Mouse (Mus musculus): ENCODE results near the gene Arap1. TPM values are rescaled to one million over a fixed set of nuclear protein-coding genes. Genes with fewer than 3 reads are reported as not detected.

The Arap1 gene
- polyA plus RNA-seq, 1 experiment from 2014 or later = 8.7 TPM

GRCm38 (mm10) chr7:101377741-101378262 is 29.9 kb downstream of the Arap1 start:
- Histone ChIP-seq H3K4me2 (ENCODE audit: low read length) (no peak overlapping the region; the same call in 1 of the 2 replicates), H3K27ac (replicated peaks; ENCODE audit: low read depth, low read length) (no peak overlapping the region), H3K27me3 (ENCODE audit: control insufficient read depth, insufficient read depth, low read length) (no peaks in the 10 kb centered on the region), H3K4me3 (replicated peaks; ENCODE audit: low read depth, low read length) (no peak overlapping the region), H3K36me3 (ENCODE audit: control insufficient read depth, insufficient read depth, low read length) (no peaks in the 10 kb centered on the region), H3K9ac (replicated peaks; ENCODE audit: low read length) (no peak overlapping the region), H3K4me1 (ENCODE audit: control insufficient read depth, insufficient read depth, low read length) (no peaks in the 10 kb centered on the region), H3K9me3 (ENCODE audit: control insufficient read depth, low read length) (no peaks in the 10 kb centered on the region)
- ATAC-seq (ENCODE audit: low FRiP score, low TSS enrichment) = no peak
- peak; percentile 47 for DNase-seq
- WGBS = 31% methylated on average over 7 of the region's 7 CpGs

GRCm38 (mm10) chr7:101378285-101378684 is 30.4 kb downstream of the Arap1 start:
- Histone ChIP-seq H3K27ac (replicated peaks; ENCODE audit: low read depth, low read length) (no peak overlapping the region), H3K9ac (replicated peaks; ENCODE audit: low read length) (no peak overlapping the region), H3K4me3 (replicated peaks; ENCODE audit: low read depth, low read length) (no peak overlapping the region), H3K4me1 (ENCODE audit: control insufficient read depth, insufficient read depth, low read length) (no peaks in the 10 kb centered on the region), H3K9me3 (ENCODE audit: control insufficient read depth, low read length) (no peaks in the 10 kb centered on the region), H3K27me3 (ENCODE audit: control insufficient read depth, insufficient read depth, low read length) (no peaks in the 10 kb centered on the region), H3K36me3 (ENCODE audit: control insufficient read depth, insufficient read depth, low read length) (no peaks in the 10 kb centered on the region), H3K4me2 (ENCODE audit: low read length) (no peak overlapping the region; the same call in 1 of the 2 replicates)
- WGBS = 53% methylated on average over 3 of the region's 3 CpGs
- ATAC-seq (ENCODE audit: low FRiP score, low TSS enrichment) (no peak), DNase-seq (no peak)

GRCm38 (mm10) chr7:101378796-101379465 is 31.1 kb downstream of the Arap1 start:
- Histone ChIP-seq H3K27me3 (ENCODE audit: control insufficient read depth, insufficient read depth, low read length) (no peaks in the 10 kb centered on the region), H3K27ac (replicated peaks; ENCODE audit: low read depth, low read length) (no peak overlapping the region), H3K4me2 (ENCODE audit: low read length) (no peak overlapping the region), H3K9ac (replicated peaks; ENCODE audit: low read length) (no peak overlapping the region), H3K36me3 (ENCODE audit: control insufficient read depth, insufficient read depth, low read length) (no peaks in the 10 kb centered on the region), H3K4me1 (ENCODE audit: control insufficient read depth, insufficient read depth, low read length) (no peaks in the 10 kb centered on the region), H3K9me3 (ENCODE audit: control insufficient read depth, low read length) (no peaks in the 10 kb centered on the region), H3K4me3 (replicated peaks; ENCODE audit: low read depth, low read length) (no peak overlapping the region)
- ATAC-seq (ENCODE audit: low FRiP score, low TSS enrichment) (no peak), DNase-seq (no peak)
- WGBS = 65% methylated on average over 5 of the region's 5 CpGs

- WGBS = 88% methylated on average over 2 of the region's 2 CpGs
- H3K36me3 ChIP-seq (ENCODE audit: control insufficient read depth, insufficient read depth, low read length) = no peaks in the 10 kb centered on the region
- no peak overlapping the region for H3K9ac ChIP-seq (replicated peaks; ENCODE audit: low read length)
- H3K9me3 ChIP-seq (ENCODE audit: control insufficient read depth, low read length) = no peaks in the 10 kb centered on the region
- H3K4me3 ChIP-seq (replicated peaks; ENCODE audit: low read depth, low read length) = no peak overlapping the region
- H3K4me2 ChIP-seq (ENCODE audit: low read length) = no peak overlapping the region
- no peak overlapping the region for H3K27ac ChIP-seq (replicated peaks; ENCODE audit: low read depth, low read length)
- ATAC-seq (ENCODE audit: low FRiP score, low TSS enrichment) (no peak), DNase-seq (no peak)
- H3K27me3 ChIP-seq (ENCODE audit: control insufficient read depth, insufficient read depth, low read length) = no peaks in the 10 kb centered on the region
- no peaks in the 10 kb centered on the region for H3K4me1 ChIP-seq (ENCODE audit: control insufficient read depth, insufficient read depth, low read length)
These were observed 31.9 kb downstream of the Arap1 start for GRCm38 (mm10) chr7:101379732-101380131.

GRCm38 (mm10) chr7:101381512-101381911 is 33.6 kb downstream of the Arap1 start:
- Histone ChIP-seq H3K4me3 (replicated peaks; ENCODE audit: low read depth, low read length) (no peak overlapping the region), H3K27me3 (ENCODE audit: control insufficient read depth, insufficient read depth, low read length) (no peaks in the 10 kb centered on the region), H3K36me3 (ENCODE audit: control insufficient read depth, insufficient read depth, low read length) (no peaks in the 10 kb centered on the region), H3K4me2 (ENCODE audit: low read length) (no peak overlapping the region), H3K9ac (replicated peaks; ENCODE audit: low read length) (no peak overlapping the region), H3K9me3 (ENCODE audit: control insufficient read depth, low read length) (no peaks in the 10 kb centered on the region), H3K4me1 (ENCODE audit: control insufficient read depth, insufficient read depth, low read length) (no peaks in the 10 kb centered on the region), H3K27ac (replicated peaks; ENCODE audit: low read depth, low read length) (no peak overlapping the region)
- 79% methylated on average over 6 of the region's 6 CpGs for WGBS
- ATAC-seq (ENCODE audit: low FRiP score, low TSS enrichment) (no peak), DNase-seq (no peak)

- ATAC-seq (ENCODE audit: low FRiP score, low TSS enrichment) (no peak), DNase-seq (no peak)
- no peaks in the 10 kb centered on the region for H3K9me3 ChIP-seq (ENCODE audit: control insufficient read depth, low read length)
- H3K4me1 ChIP-seq (ENCODE audit: control insufficient read depth, insufficient read depth, low read length) = no peaks in the 10 kb centered on the region
- no peaks in the 10 kb centered on the region for H3K27me3 ChIP-seq (ENCODE audit: control insufficient read depth, insufficient read depth, low read length)
- no peak overlapping the region for H3K27ac ChIP-seq (replicated peaks; ENCODE audit: low read depth, low read length)
- H3K4me3 ChIP-seq (replicated peaks; ENCODE audit: low read depth, low read length) = no peak overlapping the region
- no peak overlapping the region for H3K4me2 ChIP-seq (ENCODE audit: low read length)
- no peaks in the 10 kb centered on the region for H3K36me3 ChIP-seq (ENCODE audit: control insufficient read depth, insufficient read depth, low read length)
- 74% methylated on average over 8 of the region's 8 CpGs for WGBS
- no peak overlapping the region for H3K9ac ChIP-seq (replicated peaks; ENCODE audit: low read length)
These were observed 34.5 kb downstream of the Arap1 start for GRCm38 (mm10) chr7:101382378-101382777.

GRCm38 (mm10) chr7:101383756-101384155 is 35.9 kb downstream of the Arap1 start:
- no peaks in the 10 kb centered on the region for H3K4me1 ChIP-seq (ENCODE audit: control insufficient read depth, insufficient read depth, low read length)
- no peak overlapping the region for H3K27ac ChIP-seq (replicated peaks; ENCODE audit: low read depth, low read length)
- H3K4me2 ChIP-seq (ENCODE audit: low read length) = no peak overlapping the region
- H3K9ac ChIP-seq (replicated peaks; ENCODE audit: low read length) = no peak overlapping the region
- DNase-seq (no peak), ATAC-seq (ENCODE audit: low FRiP score, low TSS enrichment) (no peak)
- H3K4me3 ChIP-seq (replicated peaks; ENCODE audit: low read depth, low read length) = no peak overlapping the region
- no peaks in the 10 kb centered on the region for H3K36me3 ChIP-seq (ENCODE audit: control insufficient read depth, insufficient read depth, low read length)
- no peaks in the 10 kb centered on the region for H3K9me3 ChIP-seq (ENCODE audit: control insufficient read depth, low read length)
- H3K27me3 ChIP-seq (ENCODE audit: control insufficient read depth, insufficient read depth, low read length) = no peaks in the 10 kb centered on the region
- 69% methylated on average over 3 of the region's 3 CpGs for WGBS

- H3K9ac ChIP-seq (replicated peaks; ENCODE audit: low read length) = no peak overlapping the region
- ATAC-seq (ENCODE audit: low FRiP score, low TSS enrichment) (no peak), DNase-seq (no peak)
- H3K4me2 ChIP-seq (ENCODE audit: low read length) = no peak overlapping the region
- H3K27me3 ChIP-seq (ENCODE audit: control insufficient read depth, insufficient read depth, low read length) = no peaks in the 10 kb centered on the region
- H3K9me3 ChIP-seq (ENCODE audit: control insufficient read depth, low read length) = no peaks in the 10 kb centered on the region
- H3K4me1 ChIP-seq (ENCODE audit: control insufficient read depth, insufficient read depth, low read length) = no peaks in the 10 kb centered on the region
- H3K4me3 ChIP-seq (replicated peaks; ENCODE audit: low read depth, low read length) = no peak overlapping the region
- H3K27ac ChIP-seq (replicated peaks; ENCODE audit: low read depth, low read length) = no peak overlapping the region
- 69% methylated on average over 10 of the region's 10 CpGs for WGBS
- H3K36me3 ChIP-seq (ENCODE audit: control insufficient read depth, insufficient read depth, low read length) = no peaks in the 10 kb centered on the region
These were observed 37.1 kb downstream of the Arap1 start for GRCm38 (mm10) chr7:101384931-101385330.

GRCm38 (mm10) chr7:101385331-101385733 is 37.5 kb downstream of the Arap1 start:
- no peak overlapping the region for H3K4me2 ChIP-seq (ENCODE audit: low read length)
- ATAC-seq (ENCODE audit: low FRiP score, low TSS enrichment) (no peak), DNase-seq (no peak)
- no peak overlapping the region for H3K9ac ChIP-seq (replicated peaks; ENCODE audit: low read length)
- no peaks in the 10 kb centered on the region for H3K4me1 ChIP-seq (ENCODE audit: control insufficient read depth, insufficient read depth, low read length)
- H3K36me3 ChIP-seq (ENCODE audit: control insufficient read depth, insufficient read depth, low read length) = no peaks in the 10 kb centered on the region
- 54% methylated on average over 6 of the region's 6 CpGs for WGBS
- no peak overlapping the region for H3K4me3 ChIP-seq (replicated peaks; ENCODE audit: low read depth, low read length)
- no peaks in the 10 kb centered on the region for H3K27me3 ChIP-seq (ENCODE audit: control insufficient read depth, insufficient read depth, low read length)
- H3K27ac ChIP-seq (replicated peaks; ENCODE audit: low read depth, low read length) = no peak overlapping the region
- H3K9me3 ChIP-seq (ENCODE audit: control insufficient read depth, low read length) = no peaks in the 10 kb centered on the region
